Mouse (Mus musculus): ENCODE data around the gene Gpatch2. TPM values are rescaled to one million over a fixed set of nuclear protein-coding genes. Genes with fewer than 3 reads are reported as not detected.

The Gpatch2 gene
- polyA plus RNA-seq, 1 experiment from 2014 or later, result 16.8 TPM

- Histone ChIP-seq H3K9ac (no peak overlapping the region), H3K4me3 (replicated peaks) (no peak overlapping the region), H3K27ac (no peak overlapping the region), H3K9me3 (no peaks in the 10 kb centered on the region), H3K4me2 (replicated peaks) (no peak overlapping the region), H3K36me3 (no peaks in the 10 kb centered on the region), H3K27me3 (replicated peaks) (no peaks in the 10 kb centered on the region), H3K4me1 (replicated peaks) (peaks cover 23% of the 10 kb centered on the region)
- 67% methylated on average over 13 of the region's 13 CpGs for WGBS
- ATAC-seq, result peak; percentile 50; the same call in 1 of the 2 replicates
Observed at GRCm38 (mm10) chr1:187228414-187229146, 13.3 kb downstream of the Gpatch2 start.

GRCm38 (mm10) chr1:187230255-187230654 is 14.9 kb downstream of the Gpatch2 start:
- Histone ChIP-seq H3K4me2 (replicated peaks) (no peak overlapping the region), H3K27me3 (replicated peaks) (no peaks in the 10 kb centered on the region), H3K27ac (no peak overlapping the region), H3K36me3 (no peaks in the 10 kb centered on the region), H3K9me3 (no peaks in the 10 kb centered on the region), H3K9ac (no peak overlapping the region), H3K4me3 (replicated peaks) (no peak overlapping the region), H3K4me1 (replicated peaks) (peaks cover 23% of the 10 kb centered on the region)
- no peak for ATAC-seq
- 95% methylated on average over 5 of the region's 5 CpGs for WGBS

DNA sequence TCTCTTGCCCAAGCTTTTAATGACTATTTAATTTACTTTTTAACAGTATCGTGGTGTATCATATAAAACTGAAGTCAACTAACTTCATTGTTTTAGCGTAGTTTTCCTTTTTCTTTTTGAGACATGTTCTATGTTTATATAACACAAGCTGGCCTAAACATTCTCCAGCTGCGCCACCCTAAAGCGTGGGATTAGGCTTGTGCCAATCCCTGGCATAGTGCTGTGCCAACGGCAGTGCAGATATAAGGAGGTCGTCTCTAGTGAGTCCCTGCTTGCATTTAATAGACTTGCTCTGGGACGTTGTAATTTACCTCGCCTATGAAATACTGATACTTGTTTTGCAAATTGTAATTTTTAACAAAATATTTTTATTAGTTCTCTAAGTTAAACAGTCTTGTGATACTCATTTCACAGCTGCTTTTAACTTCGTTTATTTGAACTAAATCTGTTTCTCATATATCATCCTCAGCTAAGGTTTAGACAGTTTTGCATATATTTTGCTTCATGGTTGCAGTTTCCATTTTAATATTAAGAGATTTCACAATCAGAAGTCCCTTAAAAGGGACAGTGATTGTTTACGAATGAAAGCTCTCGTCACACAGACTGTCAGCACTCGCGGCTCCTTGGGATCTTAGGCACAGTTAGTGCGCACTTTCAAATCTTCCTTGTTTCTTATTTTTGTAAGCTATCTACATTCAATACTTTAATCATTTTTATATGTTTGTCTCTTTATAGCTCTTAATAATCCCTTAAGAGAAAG is 17.1 kb downstream of the Gpatch2 start:
- H3K4me3 ChIP-seq (replicated peaks), result no peak overlapping the region
- peaks cover 10% of the 10 kb centered on the region; the same call in 1 of the 2 replicates for H3K4me1 ChIP-seq (replicated peaks)
- no peaks in the 10 kb centered on the region for H3K27me3 ChIP-seq (replicated peaks)
- 69% methylated on average over 14 of the region's 14 CpGs for WGBS
- no peak for ATAC-seq
- H3K9me3 ChIP-seq, result no peaks in the 10 kb centered on the region
- H3K4me2 ChIP-seq (replicated peaks), result no peak overlapping the region
- H3K27ac ChIP-seq, result no peak overlapping the region
- H3K36me3 ChIP-seq, result no peaks in the 10 kb centered on the region
- no peak overlapping the region for H3K9ac ChIP-seq

DNA sequence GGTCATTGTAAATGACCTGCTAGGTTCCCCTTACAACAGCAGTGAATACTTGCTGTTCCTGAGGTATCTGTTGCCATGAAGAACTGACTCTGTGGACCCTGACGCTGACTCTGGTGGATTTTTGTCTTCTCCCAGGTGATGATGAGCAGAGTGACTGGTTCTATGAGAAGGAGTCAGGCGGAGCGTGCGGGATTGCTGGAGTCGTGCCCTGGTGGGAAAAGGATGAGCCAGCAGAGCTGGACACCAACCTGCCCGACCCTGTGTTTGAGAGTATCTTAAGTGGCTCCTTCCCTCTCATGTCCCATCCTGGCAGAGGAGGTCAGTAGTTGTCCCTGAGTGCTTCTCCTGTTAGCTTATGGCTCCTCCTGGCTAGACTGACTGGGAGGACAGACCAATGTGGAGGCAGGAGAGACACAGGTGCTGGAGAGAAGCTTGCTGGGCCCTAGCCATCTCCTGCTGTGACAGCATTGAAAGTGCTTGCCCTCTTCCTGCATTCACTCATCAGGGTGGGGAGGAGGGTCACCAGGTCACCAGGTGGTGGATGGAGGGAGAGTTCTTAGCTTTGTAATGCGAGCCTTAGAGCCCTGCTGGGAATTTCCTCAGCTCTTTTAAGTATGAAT is 17.8 kb downstream of the Gpatch2 start:
- 74% methylated on average over 7 of the region's 7 CpGs for WGBS
- no peaks in the 10 kb centered on the region for H3K27me3 ChIP-seq (replicated peaks)
- H3K9me3 ChIP-seq, result no peaks in the 10 kb centered on the region
- H3K4me2 ChIP-seq (replicated peaks), result no peak overlapping the region
- H3K4me1 ChIP-seq (replicated peaks), result 0 out of 2 replicates have a peak, but pooled peaks cover 3% of the 10 kb centered on the region
- no peak overlapping the region for H3K4me3 ChIP-seq (replicated peaks)
- no peak overlapping the region for H3K9ac ChIP-seq
- no peak overlapping the region for H3K27ac ChIP-seq
- H3K36me3 ChIP-seq, result no peaks in the 10 kb centered on the region
- ATAC-seq, result no peak

- no peak overlapping the region for H3K27ac ChIP-seq
- H3K9ac ChIP-seq, result no peak overlapping the region
- H3K9me3 ChIP-seq, result no peaks in the 10 kb centered on the region
- no peaks in the 10 kb centered on the region for H3K27me3 ChIP-seq (replicated peaks)
- ATAC-seq, result no peak
- no peak overlapping the region for H3K4me3 ChIP-seq (replicated peaks)
- no peaks in the 10 kb centered on the region for H3K36me3 ChIP-seq
- WGBS, result 89% methylated on average over 3 of the region's 3 CpGs
- no peak overlapping the region for H3K4me2 ChIP-seq (replicated peaks)
- H3K4me1 ChIP-seq (replicated peaks), result no peaks in the 10 kb centered on the region
Observed at GRCm38 (mm10) chr1:187235161-187235560, 19.9 kb downstream of the Gpatch2 start.

GRCm38 (mm10) chr1:187236296-187236695 is 21.0 kb downstream of the Gpatch2 start:
- no peaks in the 10 kb centered on the region for H3K9me3 ChIP-seq
- no peak for ATAC-seq
- H3K4me2 ChIP-seq (replicated peaks), result no peak overlapping the region
- no peak overlapping the region for H3K4me3 ChIP-seq (replicated peaks)
- no peaks in the 10 kb centered on the region for H3K36me3 ChIP-seq
- WGBS, result 71% methylated on average over 6 of the region's 6 CpGs
- H3K9ac ChIP-seq, result no peak overlapping the region
- H3K27ac ChIP-seq, result no peak overlapping the region
- H3K27me3 ChIP-seq (replicated peaks), result no peaks in the 10 kb centered on the region
- 0 out of 2 replicates have a peak, but pooled peaks cover 3% of the 10 kb centered on the region for H3K4me1 ChIP-seq (replicated peaks)

DNA sequence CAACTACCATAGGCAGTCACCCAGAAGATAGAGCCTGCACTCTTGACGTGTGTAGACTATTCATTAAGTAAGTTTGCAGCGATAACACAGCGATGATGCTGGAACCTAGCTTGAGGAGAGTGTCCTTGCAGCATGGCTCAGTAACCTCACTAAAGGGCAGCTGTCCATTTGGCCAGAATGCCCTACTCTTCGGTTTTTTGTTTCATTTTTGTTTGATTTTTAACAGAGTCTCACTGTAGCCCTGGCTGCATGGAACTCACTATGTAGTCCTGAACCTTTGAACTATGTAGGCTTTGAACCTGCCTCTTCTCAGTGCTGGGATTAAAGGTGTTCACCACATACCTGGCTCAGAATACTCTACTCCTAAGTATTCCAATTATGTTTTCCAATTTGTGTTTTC is 22.8 kb downstream of the Gpatch2 start:
- no peak for ATAC-seq
- Histone ChIP-seq H3K4me1 (replicated peaks) (0 out of 2 replicates have a peak, but pooled peaks cover 4% of the 10 kb centered on the region), H3K27me3 (replicated peaks) (no peaks in the 10 kb centered on the region), H3K27ac (no peak overlapping the region), H3K36me3 (no peaks in the 10 kb centered on the region), H3K4me3 (replicated peaks) (no peak overlapping the region), H3K9ac (no peak overlapping the region), H3K9me3 (no peaks in the 10 kb centered on the region), H3K4me2 (replicated peaks) (no peak overlapping the region)
- 89% methylated on average over 4 of the region's 4 CpGs for WGBS

- no peaks in the 10 kb centered on the region for H3K27me3 ChIP-seq (replicated peaks)
- no peak overlapping the region for H3K4me3 ChIP-seq (replicated peaks)
- no peak overlapping the region for H3K9ac ChIP-seq
- no peaks in the 10 kb centered on the region for H3K36me3 ChIP-seq
- 71% methylated on average over 3 of the region's 3 CpGs for WGBS
- 0 out of 2 replicates have a peak, but pooled peaks cover 4% of the 10 kb centered on the region for H3K4me1 ChIP-seq (replicated peaks)
- ATAC-seq, result peak; percentile 75
- no peaks in the 10 kb centered on the region for H3K9me3 ChIP-seq
- no peak overlapping the region for H3K27ac ChIP-seq
- H3K4me2 ChIP-seq (replicated peaks), result no peak overlapping the region
Observed at GRCm38 (mm10) chr1:187240304-187240703, 25.0 kb downstream of the Gpatch2 start.

DNA sequence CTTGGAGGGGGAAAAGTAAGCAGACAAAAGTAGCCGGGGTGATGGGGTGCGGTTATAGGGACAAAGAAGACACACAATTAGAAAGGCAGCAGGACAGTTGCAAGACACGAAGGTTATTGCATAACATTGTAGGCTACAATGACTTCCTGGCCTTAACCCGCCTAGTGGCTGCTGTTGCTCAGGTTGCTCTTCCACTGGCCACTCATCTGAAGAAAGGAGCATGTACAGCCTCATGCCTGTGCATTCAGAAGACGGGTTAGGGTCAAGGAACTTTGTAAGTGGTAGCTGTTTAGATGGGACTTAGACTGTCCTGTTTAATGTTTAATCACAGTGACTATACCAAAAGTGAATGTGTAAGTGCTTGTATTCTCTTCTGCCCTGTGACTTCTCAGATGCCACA is 26.0 kb downstream of the Gpatch2 start:
- Histone ChIP-seq H3K36me3 (no peaks in the 10 kb centered on the region), H3K9me3 (no peaks in the 10 kb centered on the region), H3K27ac (no peak overlapping the region), H3K27me3 (replicated peaks) (no peaks in the 10 kb centered on the region), H3K4me1 (replicated peaks) (0 out of 2 replicates have a peak, but pooled peaks cover 4% of the 10 kb centered on the region), H3K4me3 (replicated peaks) (no peak overlapping the region), H3K4me2 (replicated peaks) (no peak overlapping the region), H3K9ac (no peak overlapping the region)
- 69% methylated on average over 5 of the region's 5 CpGs for WGBS
- ATAC-seq, result peak; percentile 54; the same call in 1 of the 2 replicates

- no peaks in the 10 kb centered on the region for H3K9me3 ChIP-seq
- no peak overlapping the region for H3K27ac ChIP-seq
- no peak overlapping the region for H3K9ac ChIP-seq
- no peak for ATAC-seq
- H3K4me3 ChIP-seq (replicated peaks), result no peak overlapping the region
- WGBS, result 80% methylated on average over 5 of the region's 5 CpGs
- H3K27me3 ChIP-seq (replicated peaks), result no peaks in the 10 kb centered on the region
- H3K36me3 ChIP-seq, result no peaks in the 10 kb centered on the region
- no peak overlapping the region for H3K4me2 ChIP-seq (replicated peaks)
- H3K4me1 ChIP-seq (replicated peaks), result 0 out of 2 replicates have a peak, but pooled peaks cover 4% of the 10 kb centered on the region
Observed at GRCm38 (mm10) chr1:187244734-187245133, 29.4 kb downstream of the Gpatch2 start.

- no peak overlapping the region for H3K4me2 ChIP-seq (replicated peaks)
- WGBS, result 100% methylated on average over 1 of the region's 1 CpGs
- H3K4me1 ChIP-seq (replicated peaks), result no peaks in the 10 kb centered on the region
- H3K27ac ChIP-seq, result no peak overlapping the region
- H3K9me3 ChIP-seq, result no peaks in the 10 kb centered on the region
- H3K4me3 ChIP-seq (replicated peaks), result no peak overlapping the region
- no peaks in the 10 kb centered on the region for H3K36me3 ChIP-seq
- no peak overlapping the region for H3K9ac ChIP-seq
- H3K27me3 ChIP-seq (replicated peaks), result no peaks in the 10 kb centered on the region
- ATAC-seq, result peak; percentile 12; the same call in 1 of the 2 replicates
Observed at GRCm38 (mm10) chr1:187250741-187251262, 35.5 kb downstream of the Gpatch2 start.

- WGBS, result 87% methylated on average over 4 of the region's 4 CpGs
- no peak for ATAC-seq
- H3K27ac ChIP-seq, result no peak overlapping the region
- H3K27me3 ChIP-seq (replicated peaks), result no peaks in the 10 kb centered on the region
- no peak overlapping the region for H3K4me2 ChIP-seq (replicated peaks)
- H3K36me3 ChIP-seq, result no peaks in the 10 kb centered on the region
- H3K4me3 ChIP-seq (replicated peaks), result no peak overlapping the region
- H3K9ac ChIP-seq, result no peak overlapping the region
- H3K4me1 ChIP-seq (replicated peaks), result no peaks in the 10 kb centered on the region
- no peaks in the 10 kb centered on the region for H3K9me3 ChIP-seq
Observed at GRCm38 (mm10) chr1:187258756-187259155, 43.4 kb downstream of the Gpatch2 start.

All from intestine, embryonic 15.5 days (tissue).